In the genomic region with DNA sequence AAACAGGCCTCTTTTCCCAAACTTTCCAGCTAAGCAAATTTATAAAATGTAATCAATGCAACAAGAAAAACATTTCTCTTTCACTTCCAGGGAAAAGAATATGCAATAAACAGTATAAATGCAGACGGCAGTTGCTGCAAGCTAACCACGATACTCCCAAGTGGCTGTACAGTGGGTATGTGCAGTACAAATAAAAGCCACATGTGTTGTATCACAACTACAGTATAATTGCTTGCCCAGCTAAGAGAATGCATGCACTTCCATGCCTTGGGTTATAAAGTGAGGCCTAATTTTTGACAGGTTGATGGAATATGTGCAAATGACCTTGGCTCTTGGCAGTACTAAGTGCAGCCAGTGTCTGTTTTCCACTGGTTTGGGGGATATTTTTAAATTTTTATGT, we compare ENCODE assay signal across 31 mouse cellular contexts. TPM values are rescaled to one million over a fixed set of nuclear protein-coding genes. Genes with fewer than 3 reads are reported as not detected.
"Had no signal": no experiment of that assay in that cellular context is flagged by ENCODE, and none has a peak within 500 bp of the region (broad histone marks: within the 10 kb centered on the region; RNA-seq: fewer than 3 reads in every experiment).

No protein-coding gene starts in this region.

- H3K4me2 ChIP-seq: heart, embryonic 11.5 days; heart, embryonic 13.5 days; heart, embryonic 15.5 days; hindbrain, embryonic 12.5 days; hindbrain, embryonic 14.5 days; intestine, embryonic 15.5 days; limb, embryonic 12.5 days; liver, embryonic 11.5 days; liver, embryonic 13.5 days; liver, embryonic 15.5 days had no signal

- H3K27ac ChIP-seq: heart, adult 2 months; heart, embryonic 13.5 days; heart, embryonic 15.5 days; hindbrain, embryonic 10.5 days; hindbrain, embryonic 12.5 days; hindbrain, embryonic 14.5 days; intestine, embryonic 15.5 days; layer of hippocampus, adult 2 months; left cerebral cortex, adult 2 months; limb, embryonic 10.5 days; limb, embryonic 12.5 days; liver, embryonic 13.5 days; liver, embryonic 15.5 days had no signal

- H3K36me3 ChIP-seq: intestine, embryonic 15.5 days had no signal

- H3K4me1 ChIP-seq: heart, embryonic 13.5 days; heart, embryonic 15.5 days; hindbrain, embryonic 10.5 days; hindbrain, embryonic 12.5 days; intestine, embryonic 15.5 days; limb, embryonic 10.5 days; limb, embryonic 12.5 days; liver, embryonic 13.5 days; liver, embryonic 15.5 days had no signal

- H3K27me3 ChIP-seq: heart, embryonic 13.5 days; heart, embryonic 15.5 days; hindbrain, embryonic 12.5 days; intestine, embryonic 15.5 days; limb, embryonic 12.5 days; liver, embryonic 13.5 days; liver, embryonic 15.5 days had no signal

- H3K4me3 ChIP-seq: heart, adult 2 months; heart, embryonic 13.5 days; heart, embryonic 15.5 days; hindbrain, embryonic 10.5 days; hindbrain, embryonic 12.5 days; intestine, embryonic 15.5 days; layer of hippocampus, adult 2 months; left cerebral cortex, adult 2 months; limb, embryonic 10.5 days; limb, embryonic 12.5 days; liver, embryonic 13.5 days; liver, embryonic 15.5 days had no signal

- H3K9ac ChIP-seq: heart, embryonic 13.5 days; heart, embryonic 15.5 days; hindbrain, embryonic 12.5 days; hindbrain, embryonic 14.5 days; intestine, embryonic 15.5 days; limb, embryonic 12.5 days; liver, embryonic 13.5 days; liver, embryonic 15.5 days had no signal

- H3K9me3 ChIP-seq: heart, embryonic 13.5 days; heart, embryonic 15.5 days; hindbrain, embryonic 10.5 days; hindbrain, embryonic 12.5 days; intestine, embryonic 15.5 days; limb, embryonic 10.5 days; limb, embryonic 12.5 days; liver, embryonic 13.5 days; liver, embryonic 15.5 days had no signal

- DNase-seq: gastrocnemius, postnatal 10 days; gastrocnemius, postnatal 25 days; heart, adult 2 months; heart, postnatal 4 days; kidney, adult 18-20 months; kidney, adult 8-10 months; kidney, postnatal 10 days; kidney, postnatal 25 days; kidney, postnatal 4 days; liver; liver, embryonic 13.5 days had no signal

- ATAC-seq: hindbrain, embryonic 16.5 days; inflammation-experienced regulatory T-cells, adult 6 months; intestine, embryonic 15.5 days; intestine, postnatal 0 days had no signal

RNA-seq across cellular contexts. Expression of gene Olfr368, which starts 44.3 kb away (rescaled TPM):
- polyA plus RNA-seq: heart, adult 2 months; heart, embryonic 11.5 days; heart, embryonic 13.5 days; heart, embryonic 15.5 days; heart, postnatal 0 days; hindbrain, embryonic 10.5 days; hindbrain, embryonic 12.5 days; hindbrain, embryonic 14.5 days; hindbrain, embryonic 16.5 days; inflammation-experienced regulatory T-cells, adult 6 months; intestine, embryonic 15.5 days; intestine, postnatal 0 days; kidney, embryonic 14.5 days; kidney, embryonic 16.5 days; limb, embryonic 10.5 days; limb, embryonic 12.5 days; limb, embryonic 14.5 days; liver, embryonic 11.5 days; liver, embryonic 13.5 days; liver, embryonic 15.5 days had no signal
